Mouse (Mus musculus): ENCODE results near the gene Dnajc6.

DNA sequence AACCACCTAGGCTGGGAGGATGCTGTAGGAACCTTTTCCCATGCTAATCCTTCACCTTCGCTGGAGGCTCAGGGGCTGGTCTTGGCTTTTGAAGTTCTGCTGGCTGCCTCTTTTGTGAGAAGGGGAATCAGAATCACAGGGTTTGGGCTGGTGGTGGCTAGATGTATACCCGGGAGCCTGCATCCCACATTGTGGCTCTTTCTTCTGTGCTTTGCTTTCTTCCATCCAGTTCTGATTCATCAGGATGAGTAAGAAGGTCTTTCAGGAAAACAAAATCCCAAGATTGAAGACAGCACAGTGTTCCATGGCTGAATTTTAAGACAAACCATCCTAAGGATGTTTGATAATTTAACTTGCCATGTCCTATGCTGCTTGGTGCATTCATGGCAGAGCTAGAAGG lies 123.8 kb downstream of the Dnajc6 start:
- TF ChIP-seq CTCF (IDR thresholded peaks at IDR 0.05; ENCODE audit: control insufficient read depth, insufficient read depth, insufficient replicate concordance, low read depth, low read length) (no peak), POLR2A (IDR thresholded peaks at IDR 0.05; ENCODE audit: control insufficient read depth, low read depth, low read length) (no peak)

Measured in testis, adult 2 months (tissue).